Mouse (Mus musculus) thymus, postnatal 4 days (tissue): ENCODE measurements around the gene Bnc2.

Source experiments
- DNase-seq: peaks from one replicate; pipeline ENCODE4 v3.0.0; 2021

The Bnc2 gene

DNA sequence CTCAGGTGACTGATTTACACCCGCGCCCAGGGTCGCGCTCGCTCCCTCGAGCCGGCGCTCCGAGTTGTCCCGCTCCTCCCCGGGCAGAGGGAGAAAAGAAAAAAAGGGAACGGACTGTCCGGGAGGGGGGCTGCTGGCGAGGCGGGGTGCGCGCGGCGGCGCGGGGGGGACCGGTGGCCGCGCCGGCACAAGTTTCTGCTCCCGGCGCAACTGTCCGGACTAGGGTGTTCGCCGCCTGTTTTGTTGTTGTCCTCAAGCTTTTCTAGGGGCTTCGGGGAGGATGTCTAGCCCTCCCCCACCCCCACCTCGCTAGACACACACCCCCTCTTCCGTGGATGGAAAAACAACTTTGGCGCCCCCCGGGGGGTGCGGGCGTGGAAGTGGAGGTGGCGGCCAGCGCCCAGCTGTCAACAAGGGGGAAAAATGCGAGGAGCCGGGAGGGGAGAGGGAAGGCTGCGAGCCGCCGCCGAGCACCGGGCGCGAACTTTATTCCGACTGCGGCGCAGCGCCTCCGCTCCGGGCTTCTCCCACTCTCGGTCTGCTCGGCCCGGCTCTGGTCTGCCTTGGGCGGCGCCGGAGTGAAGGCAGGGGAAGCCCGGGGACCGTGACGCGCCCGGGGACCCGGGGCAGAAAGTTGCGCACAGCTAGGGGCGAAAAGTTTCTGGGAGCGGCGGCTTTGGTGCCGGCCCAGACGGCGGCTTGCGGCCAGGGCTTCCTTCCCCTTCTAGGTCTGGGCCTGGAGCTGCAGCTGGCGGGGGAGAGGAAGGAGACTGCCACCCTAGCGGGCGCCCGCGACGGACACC is at the start of gene Bnc2:
Gene Bnc2, minus strand, starts transcription at position 105 of the 803 bp plus-strand sequence.
- DNase-seq = peak; percentile 24

DNA sequence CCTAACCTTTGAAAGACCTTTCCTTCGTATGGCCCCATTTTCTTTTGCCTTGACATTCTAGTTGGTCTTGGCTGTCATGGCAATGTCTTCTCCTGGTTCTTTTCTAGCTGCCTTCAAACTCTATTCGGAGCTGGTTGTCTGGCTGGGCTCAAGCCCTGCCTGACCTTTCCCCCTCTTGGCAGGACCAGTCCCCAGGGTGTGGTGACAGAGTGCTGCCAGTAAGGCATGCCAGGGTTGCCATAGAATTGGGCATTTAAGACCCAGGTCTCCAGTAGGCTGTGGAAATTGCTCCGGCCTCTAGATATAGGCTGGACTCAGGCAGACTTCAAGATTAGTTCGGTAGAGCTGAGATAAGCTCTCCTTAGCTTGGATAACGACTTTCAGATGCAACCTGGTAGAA is 32.9 kb upstream of the Bnc2 start:
- DNase-seq = no peak

GRCm38 (mm10) chr4:84685521-84686366 is 10.7 kb upstream of the Bnc2 start:
- DNase-seq = no peak

- DNase-seq = no peak
Measured at GRCm38 (mm10) chr4:84685009-84685408, 9.9 kb upstream of the Bnc2 start.

DNA sequence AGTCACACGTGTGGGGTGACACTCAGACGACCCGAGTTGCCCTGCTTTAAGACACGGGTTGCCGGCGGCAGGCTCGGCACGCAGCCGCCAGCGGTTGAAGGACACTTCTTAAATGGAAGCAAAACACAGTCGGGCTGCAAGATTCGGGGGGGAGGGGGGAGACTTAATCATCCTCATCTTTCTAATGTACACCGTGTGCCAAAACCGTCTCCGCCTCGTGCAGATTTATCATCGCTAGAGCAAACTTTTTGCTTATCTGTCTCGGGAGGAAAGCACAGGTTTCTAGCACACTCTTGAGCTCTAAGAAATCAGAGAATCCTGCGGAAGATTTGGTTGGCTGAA is 870 bp upstream of the Bnc2 start:
- no peak for DNase-seq

- DNase-seq = peak; percentile 19
Measured at GRCm38 (mm10) chr4:84674318-84675170, 531 bp downstream of the Bnc2 start.

DNA sequence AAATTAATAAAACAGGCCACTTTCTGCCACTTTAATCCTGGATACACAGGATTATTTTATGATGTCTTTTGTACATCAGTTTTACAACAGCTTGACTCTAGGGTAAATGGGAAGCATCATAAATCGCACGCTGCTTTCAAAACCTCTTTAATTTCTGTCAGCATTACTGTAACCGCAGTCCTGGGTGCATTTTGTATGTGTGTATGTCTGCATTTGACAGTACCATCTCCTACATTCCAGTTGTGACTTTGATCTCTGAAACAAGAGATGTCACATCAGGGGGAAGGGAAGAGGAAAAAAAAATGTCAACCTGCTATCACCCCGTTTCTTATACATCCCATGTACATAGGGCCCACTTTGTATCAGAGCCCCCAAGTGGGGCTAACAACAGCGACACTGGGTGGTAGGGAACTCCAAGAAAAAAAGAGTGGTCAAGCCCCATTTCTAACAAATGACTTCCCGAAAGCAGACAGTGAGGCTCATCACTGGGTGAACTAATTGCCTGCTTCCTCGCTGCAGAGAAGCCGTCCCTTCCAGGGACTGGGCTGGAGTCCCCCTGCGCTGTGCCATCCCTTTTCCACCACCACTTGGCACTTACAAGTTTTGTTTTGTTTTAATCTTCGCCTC is 1.3 kb downstream of the Bnc2 start:
- no peak for DNase-seq

DNA sequence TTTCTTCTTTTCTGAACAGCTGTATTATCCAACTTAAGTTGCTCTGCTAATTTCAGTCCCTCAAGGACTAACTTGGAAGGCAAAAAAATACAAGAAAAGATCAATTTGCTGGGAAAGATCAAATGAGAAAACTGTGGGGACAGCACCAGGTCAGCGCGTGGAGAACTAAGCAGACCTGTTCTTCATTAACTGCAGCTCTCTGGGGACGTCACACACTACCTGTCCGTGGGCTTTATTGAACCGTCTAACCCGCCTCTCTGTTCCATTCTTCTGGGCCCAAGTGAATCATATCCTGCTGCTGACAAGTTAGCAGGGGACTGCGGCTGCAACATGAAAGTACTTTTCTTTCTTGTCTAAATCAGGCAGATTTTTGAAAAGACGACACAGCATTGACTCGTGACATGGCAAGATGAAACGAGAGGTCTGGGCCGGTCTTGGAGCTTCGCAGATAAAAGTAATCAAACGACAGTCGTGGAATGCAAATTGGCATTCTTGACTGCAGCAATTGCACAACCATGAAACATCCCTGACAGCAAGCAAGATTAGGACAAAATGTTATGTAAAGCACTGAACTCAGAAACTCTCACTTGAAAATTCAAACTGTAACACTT is 2.8 kb downstream of the Bnc2 start:
- no peak for DNase-seq

DNA sequence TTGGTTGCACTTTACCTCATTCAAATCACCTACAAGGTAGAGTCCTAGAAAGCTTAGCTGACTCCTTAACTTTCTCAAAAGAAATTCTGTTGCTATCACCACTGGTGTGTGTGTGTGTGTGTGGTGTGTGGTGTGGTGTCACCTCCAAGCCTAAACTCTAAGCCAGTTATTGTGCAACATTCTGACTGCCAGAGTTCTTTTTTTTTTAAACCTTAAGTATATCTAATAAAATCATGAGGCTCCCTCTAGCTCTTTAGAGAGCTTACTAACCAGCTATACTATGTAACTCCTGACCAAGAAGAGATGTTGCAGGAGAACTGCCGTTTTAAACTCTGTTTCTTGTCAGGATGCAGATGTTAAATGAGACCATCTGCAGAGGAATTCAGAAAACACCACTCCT is 4.1 kb downstream of the Bnc2 start:
- no peak for DNase-seq

DNA sequence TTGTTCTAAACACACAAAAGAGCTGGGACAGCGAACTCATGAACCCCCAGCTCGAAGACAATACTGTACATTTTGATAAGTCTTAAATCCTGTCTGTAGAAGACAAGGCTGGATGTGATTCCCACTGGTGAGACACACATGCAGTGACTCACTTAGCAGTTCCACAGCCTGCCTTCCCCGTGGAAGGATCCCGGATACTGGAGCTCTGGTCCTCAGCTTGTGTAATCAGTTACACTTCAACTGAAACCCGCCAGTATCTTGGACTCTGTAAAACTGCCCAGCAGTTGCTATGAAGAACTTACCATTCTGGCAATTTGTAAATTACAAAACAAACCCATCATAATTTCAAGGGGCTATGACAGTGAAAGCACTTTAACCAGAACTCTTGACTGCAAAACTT is 5.4 kb downstream of the Bnc2 start:
- DNase-seq = no peak

- no peak for DNase-seq
Measured at GRCm38 (mm10) chr4:84668949-84669605, 6.0 kb downstream of the Bnc2 start.

GRCm38 (mm10) chr4:84668226-84668625 is 6.8 kb downstream of the Bnc2 start:
- DNase-seq = no peak

DNA sequence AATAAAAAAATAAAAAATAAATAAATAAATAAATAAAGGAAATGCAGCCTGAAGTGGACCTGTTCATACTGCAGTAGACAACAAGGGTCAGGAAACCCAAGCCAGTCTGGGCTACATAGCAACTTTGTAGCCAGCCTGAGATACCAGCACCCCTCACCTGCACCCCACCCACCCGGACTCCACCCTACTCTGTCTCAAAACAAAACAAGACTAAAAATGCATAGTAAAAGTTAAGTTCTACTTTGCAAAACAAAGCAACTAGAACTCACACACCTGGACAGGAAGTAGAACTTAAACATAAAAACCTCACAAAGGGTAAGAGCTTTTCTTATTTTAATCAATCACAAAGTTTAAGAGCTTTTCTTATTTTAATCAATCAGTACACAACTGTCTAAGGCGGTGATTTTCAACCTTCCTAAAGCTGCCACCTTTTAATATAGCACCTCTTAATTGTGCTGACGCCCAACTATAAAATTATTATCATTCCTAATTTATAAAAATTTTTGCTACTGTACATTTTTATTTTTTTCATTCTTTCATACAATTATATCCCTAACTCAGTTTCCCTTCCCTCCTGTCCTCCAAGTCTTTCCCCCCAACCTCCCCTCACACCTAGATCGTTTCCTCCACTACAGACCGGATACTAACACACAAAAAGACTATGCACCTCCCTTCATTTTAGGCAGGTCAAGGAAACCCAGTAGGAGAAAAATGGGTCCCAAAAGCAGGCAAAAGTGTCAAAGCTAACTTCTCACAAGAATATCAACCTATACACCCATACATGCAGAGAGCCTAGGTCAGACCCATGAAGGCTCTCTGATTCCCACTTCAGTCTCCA is 12.6 kb downstream of the Bnc2 start:
- DNase-seq = no peak

- no peak for DNase-seq
Measured at GRCm38 (mm10) chr4:84661341-84661740, 13.7 kb downstream of the Bnc2 start.

- DNase-seq = no peak
Measured at GRCm38 (mm10) chr4:84651786-84652185, 23.3 kb downstream of the Bnc2 start.

DNA sequence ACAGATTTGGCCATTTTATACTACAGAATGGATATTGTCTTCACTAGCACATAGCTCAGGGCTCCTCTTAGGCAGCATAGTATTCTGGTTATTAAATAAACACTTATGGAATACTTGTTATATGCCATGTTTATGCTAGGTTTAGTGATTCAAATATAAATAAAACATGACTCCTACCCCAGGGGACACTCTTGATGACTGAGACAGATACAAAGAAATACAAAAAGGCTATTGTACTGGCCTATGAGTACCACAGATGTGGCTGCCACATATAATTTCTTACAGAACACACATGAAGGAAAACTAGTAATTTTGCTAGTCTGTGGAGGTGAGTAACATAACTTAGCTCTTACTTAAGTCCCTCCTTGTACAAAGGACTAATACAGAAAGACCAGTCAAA is 28.5 kb downstream of the Bnc2 start:
- DNase-seq = no peak

DNA sequence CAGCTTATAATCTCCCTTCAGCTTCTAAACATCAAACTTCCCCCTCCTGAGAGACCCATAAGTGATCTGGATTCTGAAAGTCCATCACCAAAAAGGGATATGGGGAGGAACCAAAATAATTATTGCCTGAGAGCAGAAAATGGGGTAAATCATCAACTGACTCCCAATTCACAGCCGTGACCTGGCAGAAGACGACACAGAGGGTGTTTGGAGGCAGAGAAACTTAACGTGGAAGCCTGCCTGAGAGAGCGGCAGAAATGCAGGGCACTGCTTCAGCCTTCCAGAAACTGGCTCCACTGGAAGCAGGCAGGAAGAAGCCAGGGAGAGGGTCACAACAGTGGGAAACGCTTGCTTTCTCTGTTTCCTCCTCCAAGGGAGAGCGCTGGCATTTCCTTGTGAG is 35.9 kb downstream of the Bnc2 start:
- DNase-seq = no peak

GRCm38 (mm10) chr4:84637641-84638040 is 37.4 kb downstream of the Bnc2 start:
- no peak for DNase-seq

DNA sequence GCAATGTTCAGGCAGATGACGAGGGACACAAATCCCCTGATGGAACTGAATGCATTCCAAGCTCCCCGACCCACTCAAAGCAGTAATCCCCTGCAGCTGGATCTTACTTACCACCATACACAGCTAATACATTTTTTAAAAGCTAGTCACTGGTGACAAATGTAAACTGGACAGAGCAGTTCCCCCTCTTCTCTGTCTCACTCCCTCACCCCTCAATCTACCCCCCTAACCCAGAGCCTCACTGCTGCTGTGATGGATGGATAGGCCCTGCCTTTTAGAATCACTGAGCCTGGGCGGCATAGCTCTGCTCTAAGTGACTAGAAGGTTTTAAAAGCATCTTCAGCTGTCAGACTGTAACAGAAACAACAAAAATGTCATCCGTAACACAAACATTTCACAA is 40.3 kb downstream of the Bnc2 start:
- DNase-seq = no peak

DNA sequence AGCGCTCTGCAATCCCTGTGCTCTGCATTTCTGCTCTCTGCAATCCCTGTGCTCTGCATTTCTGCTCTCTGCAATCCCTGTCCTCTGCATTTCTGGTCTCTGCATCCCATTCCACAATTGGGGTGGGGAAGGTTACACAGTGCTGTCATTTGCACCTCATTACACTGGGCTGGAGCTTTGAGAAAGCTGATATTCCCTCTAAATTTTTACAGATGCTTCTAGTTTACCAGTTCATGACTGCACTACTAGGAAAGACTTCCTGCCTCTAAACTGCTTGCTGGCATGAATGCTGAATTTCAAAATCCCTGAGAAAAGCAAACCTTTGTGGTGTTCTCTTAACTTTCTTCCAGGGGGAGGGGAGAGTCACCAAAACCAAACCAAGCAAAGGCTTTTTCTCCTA is 41.1 kb downstream of the Bnc2 start:
- no peak for DNase-seq
